Mouse (Mus musculus): ENCODE results near the gene Efnb3.

Efnb3 gene

DNA sequence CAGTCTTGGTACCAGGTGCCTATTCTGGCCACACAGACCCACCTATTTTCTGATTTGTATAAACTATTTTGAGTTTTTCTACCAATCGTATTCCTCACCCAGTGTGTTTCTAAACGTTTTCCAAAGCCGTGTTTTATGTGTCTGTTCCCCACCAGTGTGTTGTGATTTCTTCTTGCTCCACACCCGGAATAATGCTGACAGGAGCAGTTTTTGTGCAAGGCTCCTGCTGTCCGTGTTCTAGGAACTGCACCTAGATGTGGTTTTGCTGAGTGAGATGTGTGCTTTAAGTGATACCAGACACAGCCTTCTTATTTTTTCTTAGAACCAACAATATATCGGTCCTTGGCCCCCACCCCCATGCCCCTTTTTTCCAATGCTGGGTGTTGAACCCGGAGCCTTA lies 24.0 kb upstream of the Efnb3 start:
- no peak for DNase-seq (ENCODE audit: low spot score in 2 of 2)

- no peak for DNase-seq (ENCODE audit: low spot score in 2 of 2)
Measured at GRCm38 (mm10) chr11:69582230-69582805, 22.3 kb upstream of the Efnb3 start.

DNA sequence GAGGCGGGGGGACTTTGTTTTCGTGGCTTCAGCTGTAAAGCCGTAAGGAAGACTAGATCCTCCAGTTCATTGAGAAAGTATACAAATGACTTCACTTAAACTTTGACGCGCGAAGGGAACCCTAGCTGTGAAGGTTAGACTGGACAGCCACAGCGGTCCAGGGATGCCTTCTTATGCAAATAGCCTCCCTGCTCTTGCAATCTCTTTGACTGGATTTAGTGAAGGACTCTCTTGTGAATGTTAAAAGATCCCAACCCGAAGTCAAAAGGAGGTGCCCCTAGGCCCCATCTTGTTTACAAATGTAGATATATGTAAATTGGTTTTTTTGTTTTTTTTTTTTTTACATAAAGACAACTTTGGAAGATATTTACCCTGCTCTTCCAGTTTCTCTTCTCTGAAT lies 21.8 kb upstream of the Efnb3 start:
- DNase-seq (ENCODE audit: low spot score in 2 of 2): no peak

DNA sequence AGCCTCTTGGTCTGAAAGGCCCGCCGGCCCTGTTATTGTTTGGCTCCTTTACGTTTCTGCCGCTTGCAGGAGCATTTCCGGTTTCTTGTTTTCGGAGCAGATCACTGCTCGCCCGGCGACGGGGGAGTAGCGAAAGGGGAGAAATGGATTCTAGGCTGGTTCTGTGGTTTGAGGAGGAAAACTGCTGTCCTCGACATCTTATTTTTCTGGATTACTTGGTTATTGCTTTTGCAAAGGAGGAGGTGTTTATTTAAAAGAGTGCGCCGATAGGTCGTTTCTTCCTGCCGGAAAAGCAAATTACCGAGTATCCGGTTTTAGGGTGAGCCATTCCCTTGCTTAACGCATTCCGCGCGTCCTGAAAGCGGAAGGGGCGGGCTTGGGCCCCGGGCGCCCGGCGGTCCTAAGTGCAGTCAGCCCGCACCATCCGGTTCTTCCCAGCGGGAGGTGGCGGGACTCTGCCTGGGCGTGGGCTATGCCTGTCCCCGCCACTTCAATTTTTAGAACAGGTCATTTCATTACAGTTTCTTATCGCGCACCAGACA lies 21.2 kb upstream of the Efnb3 start:
- DNase-seq (ENCODE audit: low spot score in 2 of 2): peak; percentile 88 to 92

- no peak for DNase-seq (ENCODE audit: low spot score in 2 of 2)
Measured at GRCm38 (mm10) chr11:69580572-69581146, 20.7 kb upstream of the Efnb3 start.

DNA sequence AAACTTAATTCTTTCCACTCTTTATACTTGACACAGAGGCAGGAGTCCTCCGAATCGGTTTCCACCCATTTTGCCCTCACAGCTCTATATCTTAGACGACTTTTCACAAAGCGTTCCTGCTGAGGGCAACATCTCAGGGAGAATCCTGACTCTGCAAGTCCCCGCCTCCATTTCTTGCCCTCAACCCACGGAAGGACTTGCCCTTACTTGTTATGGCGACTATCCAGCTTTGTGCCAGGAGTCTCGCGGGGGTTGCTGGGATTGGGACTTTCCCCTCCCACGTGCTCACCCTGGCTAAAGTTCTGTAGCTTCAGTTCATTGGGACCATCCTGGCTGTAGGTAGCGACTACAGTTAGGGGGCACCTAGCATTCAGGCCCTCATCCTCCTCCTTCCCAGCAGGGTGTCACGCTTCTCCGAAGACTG lies 20.1 kb upstream of the Efnb3 start, which contains the start of the genes Wrap53 and Trp53:
Wrap53 (minus strand) TSS at position 165 of the 424 bp plus-strand sequence.
Trp53 (plus strand) TSS at position 269 of the 424 bp plus-strand sequence.
- peak; percentile 92 to 95 for DNase-seq (ENCODE audit: low spot score in 2 of 2)

GRCm38 (mm10) chr11:69579128-69580017 lies 19.4 kb upstream of the Efnb3 start:
- DNase-seq (ENCODE audit: low spot score in 2 of 2): peak; percentile 89 to 95

- no peak for DNase-seq (ENCODE audit: low spot score in 2 of 2)
Measured at GRCm38 (mm10) chr11:69578301-69578700, 18.3 kb upstream of the Efnb3 start.

DNA sequence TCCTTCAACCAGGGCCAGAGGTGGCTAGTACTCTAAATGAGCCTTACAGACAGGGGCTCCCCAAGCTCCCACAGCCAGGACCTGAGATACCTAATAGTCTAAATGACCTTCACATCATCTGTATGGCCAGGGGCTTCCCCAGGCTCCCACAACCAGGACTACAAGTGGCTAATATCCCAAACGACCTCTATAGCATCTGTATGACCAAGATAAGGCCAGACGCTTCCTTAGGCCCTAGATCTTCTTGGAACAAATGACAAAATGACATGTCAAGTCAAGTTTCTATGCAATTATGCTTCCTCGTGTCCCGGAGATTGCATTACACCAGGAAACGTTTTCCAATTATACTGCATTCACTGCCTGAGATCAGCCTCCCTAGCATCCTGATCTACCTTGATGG lies 16.3 kb upstream of the Efnb3 start:
- no peak for DNase-seq (ENCODE audit: low spot score in 2 of 2)

GRCm38 (mm10) chr11:69575220-69575619 lies 15.2 kb upstream of the Efnb3 start:
- peak in 1 of 2 experiments; percentile 31 for DNase-seq (ENCODE audit: low spot score in 2 of 2)

GRCm38 (mm10) chr11:69565131-69565530 lies 5.1 kb upstream of the Efnb3 start:
- DNase-seq (ENCODE audit: low spot score in 2 of 2): no peak

- no peak for DNase-seq (ENCODE audit: low spot score in 2 of 2)
Measured at GRCm38 (mm10) chr11:69564391-69564790, 4.4 kb upstream of the Efnb3 start.

GRCm38 (mm10) chr11:69563373-69563772 lies 3.4 kb upstream of the Efnb3 start:
- DNase-seq (ENCODE audit: low spot score in 2 of 2): no peak

DNA sequence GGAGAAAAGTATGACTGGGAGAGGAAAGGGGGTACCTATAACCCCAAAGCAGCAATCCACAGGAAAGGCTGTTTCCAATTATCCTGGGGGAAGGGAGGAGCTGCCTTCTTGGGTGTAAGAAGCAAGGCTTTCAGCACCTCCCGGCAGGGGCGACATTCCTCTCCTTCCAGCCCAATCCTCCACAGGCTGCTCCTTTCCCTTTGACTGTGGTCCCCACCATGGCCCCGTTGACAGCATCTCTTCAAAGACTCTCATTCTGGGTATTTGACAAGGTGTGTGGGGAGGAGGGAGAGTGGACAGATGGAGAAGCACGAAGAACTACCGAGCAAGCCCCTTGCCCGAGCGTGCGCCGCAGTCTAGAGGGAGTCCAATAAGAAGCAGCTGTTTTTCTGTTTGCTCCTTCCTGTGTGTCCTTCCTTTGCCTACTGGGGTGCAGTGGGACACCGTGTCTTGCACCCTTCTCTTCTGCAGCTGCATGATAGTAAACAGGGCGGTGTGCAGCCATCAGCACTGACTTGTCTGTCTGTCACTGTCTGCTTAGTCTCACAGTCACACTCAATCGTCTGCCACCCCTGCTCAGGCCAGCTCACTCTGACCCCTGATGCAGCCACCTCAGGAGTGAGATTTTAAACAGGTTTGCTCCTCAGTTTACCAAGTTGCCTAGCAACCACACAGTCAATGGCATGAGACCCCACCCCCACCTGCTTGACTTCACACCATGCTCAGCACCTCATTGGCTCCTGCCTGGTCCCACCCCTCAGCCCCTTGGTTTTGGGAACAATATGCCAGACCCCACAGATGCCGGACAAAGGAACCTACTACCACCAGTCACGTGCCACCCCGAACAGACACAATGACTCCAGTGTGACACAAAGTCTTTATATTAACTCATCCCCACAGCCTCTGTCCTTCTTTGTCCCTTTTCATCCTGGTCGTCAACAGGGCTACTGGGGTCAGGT lies 1.2 kb upstream of the Efnb3 start:
- no peak for DNase-seq (ENCODE audit: low spot score in 2 of 2)

DNA sequence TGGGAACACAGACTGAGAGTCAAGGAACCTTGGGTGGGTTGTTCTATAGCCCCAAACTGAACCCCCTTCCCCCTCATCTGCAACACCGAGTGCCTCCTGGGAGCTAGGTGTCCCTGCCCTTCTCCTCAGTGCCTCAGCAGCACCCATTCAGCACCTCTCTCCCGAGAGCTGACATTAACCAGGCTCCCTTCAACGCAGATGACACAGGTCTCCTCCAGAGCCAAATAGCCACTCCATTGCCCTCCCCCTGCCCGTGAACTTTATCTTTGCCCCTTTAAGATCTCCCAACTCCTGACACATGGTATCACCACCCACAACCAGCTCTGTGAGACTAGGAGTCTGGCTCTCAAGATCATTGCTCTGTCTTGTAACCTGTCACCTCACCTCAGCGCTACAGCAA lies 822 bp downstream of the Efnb3 start:
- no peak for DNase-seq (ENCODE audit: low spot score in 2 of 2)

DNA sequence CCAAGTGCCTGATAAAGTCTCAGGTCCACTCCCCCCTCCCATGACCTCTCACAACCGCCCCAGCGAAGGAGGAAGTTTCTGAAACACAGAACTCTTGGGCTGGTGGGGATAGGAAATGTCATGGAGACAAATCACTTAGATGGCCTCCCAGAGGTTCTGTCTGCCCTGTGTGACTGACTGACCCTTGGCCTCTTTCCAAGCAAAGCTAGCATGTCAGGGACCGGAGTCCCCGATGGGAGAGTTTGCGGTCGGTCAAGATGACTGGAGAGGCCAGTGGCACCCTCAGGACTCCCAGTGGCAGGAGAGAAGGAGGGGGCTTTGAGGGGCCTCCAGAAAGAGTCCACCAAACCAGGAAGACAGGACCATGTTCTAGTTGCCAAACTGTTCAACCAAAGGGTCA lies 1.2 kb downstream of the Efnb3 start:
- no peak for DNase-seq (ENCODE audit: low spot score in 2 of 2)

- no peak for DNase-seq (ENCODE audit: low spot score in 2 of 2)
Measured at GRCm38 (mm10) chr11:69557381-69557958, 2.5 kb downstream of the Efnb3 start.

DNA sequence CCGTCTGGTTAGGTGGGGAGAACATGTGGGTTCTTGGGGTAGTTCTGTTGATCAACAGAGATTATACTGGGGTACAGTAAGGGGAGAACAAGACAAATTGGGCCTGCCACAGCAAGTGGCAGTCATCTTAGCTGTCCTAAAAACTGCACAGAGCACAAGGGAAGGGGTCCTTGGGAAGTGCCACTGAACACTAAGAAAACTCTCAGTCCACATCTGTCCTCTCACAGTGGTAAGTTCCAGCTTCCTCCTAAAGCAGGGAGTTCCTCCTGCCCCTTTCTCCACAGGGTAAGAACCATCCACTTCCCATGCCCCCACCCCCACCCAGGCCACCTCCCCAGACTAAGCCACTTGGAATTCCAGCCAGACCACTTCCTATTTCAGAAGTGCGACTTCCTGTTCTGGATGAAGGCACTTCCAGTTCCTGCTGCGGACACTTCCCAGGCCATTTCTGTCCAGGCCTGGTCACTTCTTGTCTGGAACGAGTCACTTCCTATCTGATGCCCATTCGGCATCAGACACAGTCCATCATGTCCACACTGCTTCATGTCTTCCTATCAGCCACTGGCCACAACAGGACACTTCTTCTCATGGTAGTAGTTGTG lies 5.4 kb downstream of the Efnb3 start:
- no peak for DNase-seq (ENCODE audit: low spot score in 2 of 2)

- no peak for DNase-seq (ENCODE audit: low spot score in 2 of 2)
Measured at GRCm38 (mm10) chr11:69553341-69553721, 6.7 kb downstream of the Efnb3 start.

GRCm38 (mm10) chr11:69552622-69553340 lies 7.2 kb downstream of the Efnb3 start:
- DNase-seq (ENCODE audit: low spot score in 2 of 2): no peak

Measured in spleen, postnatal 36 days (tissue).